Mouse (Mus musculus): ENCODE data around the gene Snx20. TPM values are rescaled to one million over a fixed set of nuclear protein-coding genes. Genes with fewer than 3 reads are reported as not detected.

The Snx20 gene
- 5.4 and 6.5 TPM in 2 replicates for polyA plus RNA-seq (2015; fragmentation: Nextera tagmentation; extraction: Ambion mirVana)

- 66% methylated on average over 14 of the region's 14 CpGs for WGBS
- H3K4me2 ChIP-seq (replicated peaks; ENCODE audit: low read depth, low read length), result peak within 1 kb of the TSS; percentile 33
- H3K4me3 ChIP-seq (ENCODE audit: low read depth, low read length), result peak within 1 kb of the TSS; percentile 15; the same call in 1 of the 2 replicates
- DNase-seq (ENCODE audit: low spot score) (peak; percentile 63), ATAC-seq (peak; percentile 55)
- peak within 1 kb of the TSS; percentile 16; the same call in 1 of the 2 replicates for H3K9ac ChIP-seq (replicated peaks; ENCODE audit: low read depth)
- TF ChIP-seq CTCF (IDR thresholded peaks at IDR 0.05) (no peak), EP300 (IDR thresholded peaks at IDR 0.05) (no peak)
- no peaks in the 10 kb centered on the region for H3K36me3 ChIP-seq (ENCODE audit: insufficient read depth, low read length)
- no peaks in the 10 kb centered on the region for H3K9me3 ChIP-seq (ENCODE audit: low read length)
- H3K27ac ChIP-seq (ENCODE audit: low read length), result peak within 1 kb of the TSS; percentile 22
- H3K4me1 ChIP-seq (ENCODE audit: insufficient read depth, low read depth, low read length), result peaks cover 13% of the 10 kb centered on the region; the same call in 1 of the 2 replicates
- no peaks in the 10 kb centered on the region for H3K27me3 ChIP-seq (replicated peaks; ENCODE audit: insufficient read depth, low read length)
Measured at GRCm38 (mm10) chr8:88635474-88636397, at the start of gene Snx20. TSS of gene Snx20 (minus strand) at chr8:88636128.

DNA sequence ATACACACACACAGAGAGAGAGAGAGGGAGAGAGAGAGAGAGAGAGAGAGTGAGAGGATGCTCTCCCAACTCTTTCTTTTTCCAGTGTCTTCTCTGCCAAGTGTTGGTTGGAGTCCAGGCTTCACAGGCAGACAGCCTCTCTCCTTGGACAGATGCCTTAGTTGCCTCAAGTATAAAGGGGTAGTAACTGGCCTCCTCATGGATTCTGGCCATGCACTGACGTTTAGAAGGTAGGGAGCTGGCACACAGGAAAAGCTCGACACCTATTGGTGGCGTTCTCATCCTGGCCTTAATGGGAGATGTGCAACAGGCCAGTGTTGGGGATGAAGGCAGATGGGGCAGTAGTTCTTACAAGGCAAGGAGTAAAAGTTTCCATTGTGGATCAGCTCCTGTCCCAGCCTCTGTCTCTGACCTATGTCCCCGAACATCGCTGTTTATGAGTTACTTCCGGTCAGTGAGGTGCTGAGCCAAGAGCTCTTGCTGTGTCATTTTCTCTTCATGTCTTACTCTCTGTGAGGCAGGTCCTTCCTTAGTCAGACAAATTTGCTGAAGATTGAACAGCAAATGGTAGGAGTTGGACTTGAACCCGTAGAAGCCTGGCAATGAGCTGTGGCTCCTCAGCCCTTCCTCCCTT is 47.8 kb upstream of the Snx20 start:
- H3K27ac ChIP-seq (ENCODE audit: low read length), result no peak overlapping the region
- no peak overlapping the region for H3K4me3 ChIP-seq (ENCODE audit: low read depth, low read length)
- H3K9ac ChIP-seq (replicated peaks; ENCODE audit: low read depth), result no peak overlapping the region
- peaks cover 2% of the 10 kb centered on the region; the same call in 1 of the 2 replicates for H3K4me1 ChIP-seq (ENCODE audit: insufficient read depth, low read depth, low read length)
- ATAC-seq, result peak; percentile 16; the same call in 1 of the 2 replicates
- H3K27me3 ChIP-seq (replicated peaks; ENCODE audit: insufficient read depth, low read length), result no peaks in the 10 kb centered on the region
- H3K4me2 ChIP-seq (replicated peaks; ENCODE audit: low read depth, low read length), result no peak overlapping the region
- no peaks in the 10 kb centered on the region for H3K36me3 ChIP-seq (ENCODE audit: insufficient read depth, low read length)
- no peak for TF ChIP-seq CTCF (IDR thresholded peaks at IDR 0.05)
- no peak for TF ChIP-seq EP300 (IDR thresholded peaks at IDR 0.05)
- no peak for DNase-seq (ENCODE audit: low spot score)
- WGBS, result 66% methylated on average over 7 of the region's 7 CpGs
- no peaks in the 10 kb centered on the region for H3K9me3 ChIP-seq (ENCODE audit: low read length)

DNA sequence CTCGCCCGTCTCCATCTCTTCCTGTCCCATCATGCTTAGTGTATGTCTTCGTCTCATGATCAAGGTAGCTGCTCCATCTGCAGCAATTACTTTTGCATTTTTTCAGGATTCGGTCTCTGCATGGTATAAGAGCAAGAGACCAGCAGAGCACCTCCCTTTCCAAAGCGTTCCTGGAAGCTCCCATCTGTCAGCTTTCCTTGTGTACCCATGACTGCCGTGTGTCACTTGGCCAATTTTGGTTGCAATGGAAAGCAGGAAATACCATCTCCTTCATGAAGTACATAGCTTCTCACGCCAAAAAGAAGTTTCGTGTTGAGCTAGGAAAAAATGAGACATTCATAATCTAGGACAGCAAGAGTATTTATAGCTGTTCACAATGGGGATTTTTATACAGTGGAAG is 45.1 kb upstream of the Snx20 start:
- Histone ChIP-seq H3K27ac (ENCODE audit: low read length) (no peak overlapping the region), H3K4me3 (ENCODE audit: low read depth, low read length) (no peak overlapping the region), H3K27me3 (replicated peaks; ENCODE audit: insufficient read depth, low read length) (no peaks in the 10 kb centered on the region), H3K4me2 (replicated peaks; ENCODE audit: low read depth, low read length) (no peak overlapping the region), H3K9ac (replicated peaks; ENCODE audit: low read depth) (no peak overlapping the region), H3K36me3 (ENCODE audit: insufficient read depth, low read length) (no peaks in the 10 kb centered on the region), H3K4me1 (ENCODE audit: insufficient read depth, low read depth, low read length) (no peaks in the 10 kb centered on the region), H3K9me3 (ENCODE audit: low read length) (no peaks in the 10 kb centered on the region)
- ATAC-seq (no peak), DNase-seq (ENCODE audit: low spot score) (no peak)
- WGBS, result 75% methylated on average over 8 of the region's 8 CpGs
- TF ChIP-seq CTCF (IDR thresholded peaks at IDR 0.05), result no peak
- no peak for TF ChIP-seq EP300 (IDR thresholded peaks at IDR 0.05)

DNA sequence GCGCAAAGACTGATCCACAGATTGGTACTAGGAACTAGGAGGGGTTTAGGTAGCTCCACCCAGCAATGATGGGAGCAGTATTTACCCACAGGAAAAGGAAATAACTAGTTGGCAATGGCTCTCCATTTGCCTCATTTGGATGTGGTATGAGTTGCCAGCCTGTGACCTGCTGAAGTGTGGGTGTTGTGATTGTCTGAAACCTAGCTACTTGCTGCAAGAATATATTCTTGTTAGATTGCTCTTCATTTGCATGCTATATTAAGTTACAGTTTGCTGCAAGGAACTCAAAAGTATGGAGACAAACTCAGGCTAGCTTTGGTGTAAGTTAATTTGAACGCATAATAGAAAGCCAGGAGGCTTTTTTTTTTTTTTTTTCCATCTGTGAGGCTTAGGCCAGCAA is 44.6 kb upstream of the Snx20 start:
- Histone ChIP-seq H3K27ac (ENCODE audit: low read length) (no peak overlapping the region), H3K9me3 (ENCODE audit: low read length) (no peaks in the 10 kb centered on the region), H3K9ac (replicated peaks; ENCODE audit: low read depth) (no peak overlapping the region), H3K4me1 (ENCODE audit: insufficient read depth, low read depth, low read length) (no peaks in the 10 kb centered on the region), H3K4me3 (ENCODE audit: low read depth, low read length) (no peak overlapping the region), H3K36me3 (ENCODE audit: insufficient read depth, low read length) (no peaks in the 10 kb centered on the region), H3K4me2 (replicated peaks; ENCODE audit: low read depth, low read length) (no peak overlapping the region), H3K27me3 (replicated peaks; ENCODE audit: insufficient read depth, low read length) (no peaks in the 10 kb centered on the region)
- TF ChIP-seq CTCF (IDR thresholded peaks at IDR 0.05) (no peak), EP300 (IDR thresholded peaks at IDR 0.05) (no peak)
- ATAC-seq (no peak), DNase-seq (ENCODE audit: low spot score) (no peak)
- 87% methylated on average over 2 of the region's 2 CpGs for WGBS

DNA sequence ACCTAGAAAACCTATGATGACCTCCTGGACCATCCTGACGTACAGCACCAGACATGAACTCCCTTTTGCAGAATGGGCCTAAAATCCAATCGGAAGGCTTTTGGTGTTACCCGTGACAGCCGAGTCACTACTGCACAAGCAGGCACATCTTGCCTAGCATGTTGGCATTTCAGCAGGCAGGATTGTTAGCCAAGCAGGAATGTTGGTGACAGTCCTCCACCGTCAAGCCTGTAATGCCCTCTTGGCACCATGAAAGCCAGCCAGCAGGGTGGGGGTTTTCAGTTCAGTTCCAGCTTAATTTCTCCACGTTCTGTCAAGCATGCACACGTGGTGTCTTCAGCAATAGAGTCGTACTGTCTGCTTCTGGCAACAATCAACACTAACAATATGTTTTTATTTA is 41.1 kb upstream of the Snx20 start:
- TF ChIP-seq CTCF (IDR thresholded peaks at IDR 0.05) (no peak), EP300 (IDR thresholded peaks at IDR 0.05) (no peak)
- Histone ChIP-seq H3K4me3 (ENCODE audit: low read depth, low read length) (no peak overlapping the region), H3K4me2 (replicated peaks; ENCODE audit: low read depth, low read length) (no peak overlapping the region), H3K27me3 (replicated peaks; ENCODE audit: insufficient read depth, low read length) (no peaks in the 10 kb centered on the region), H3K36me3 (ENCODE audit: insufficient read depth, low read length) (no peaks in the 10 kb centered on the region), H3K9ac (replicated peaks; ENCODE audit: low read depth) (no peak overlapping the region), H3K4me1 (ENCODE audit: insufficient read depth, low read depth, low read length) (no peaks in the 10 kb centered on the region), H3K27ac (ENCODE audit: low read length) (no peak overlapping the region), H3K9me3 (ENCODE audit: low read length) (no peaks in the 10 kb centered on the region)
- ATAC-seq, result no peak
- no peak for DNase-seq (ENCODE audit: low spot score)
- WGBS, result 82% methylated on average over 8 of the region's 8 CpGs

GRCm38 (mm10) chr8:88675372-88676165 is 39.6 kb upstream of the Snx20 start:
- ATAC-seq, result no peak

More at GRCm38 (mm10) chr8:88675372-88676165, 39.6 kb upstream of the Snx20 start:
- 84% methylated on average over 12 of the region's 12 CpGs for WGBS
- TF ChIP-seq CTCF (IDR thresholded peaks at IDR 0.05), result no peak
- TF ChIP-seq EP300 (IDR thresholded peaks at IDR 0.05), result no peak
- Histone ChIP-seq H3K4me3 (ENCODE audit: low read depth, low read length) (no peak overlapping the region), H3K9me3 (ENCODE audit: low read length) (no peaks in the 10 kb centered on the region), H3K36me3 (ENCODE audit: insufficient read depth, low read length) (no peaks in the 10 kb centered on the region), H3K4me2 (replicated peaks; ENCODE audit: low read depth, low read length) (no peak overlapping the region), H3K4me1 (ENCODE audit: insufficient read depth, low read depth, low read length) (no peaks in the 10 kb centered on the region), H3K27ac (ENCODE audit: low read length) (no peak overlapping the region), H3K9ac (replicated peaks; ENCODE audit: low read depth) (no peak overlapping the region), H3K27me3 (replicated peaks; ENCODE audit: insufficient read depth, low read length) (no peaks in the 10 kb centered on the region)
- no peak for DNase-seq (ENCODE audit: low spot score)

Data from lung, postnatal 0 days (tissue).